Mouse (Mus musculus) forebrain, embryonic 11.5 days (tissue): ENCODE results near the gene Tacr2. TPM values are rescaled to one million over a fixed set of nuclear protein-coding genes. Genes with fewer than 3 reads are reported as not detected.

Source experiments
- ATAC-seq: fragments of 200-750 bp; cut with Nextera tagmentation; replicated peaks from 2 replicates; pipeline ENCODE4 v1.8.0; 2017; ENCODE audit warnings: moderate TSS enrichment; ENCODE audit not compliant: low FRiP score
- DNase-seq: peaks from one replicate; pipeline ENCODE4 v3.0.0-alpha.2; 2017; ENCODE audit warnings: low spot score
- H3K27ac ChIP-seq: fragments of 300-500 bp; sonication (generic); 2 replicates; pipeline ENCODE4 v1.5.1; 2014; ENCODE audit warnings: low read depth, low read length
- H3K27me3 ChIP-seq: fragments of 300-500 bp; sonication (generic); 2 replicates; pipeline ENCODE4 v1.6.1; 2014; ENCODE audit warnings: mild to moderate bottlenecking, low read length, mixed read lengths; ENCODE audit not compliant: control insufficient read depth, insufficient read depth
- H3K36me3 ChIP-seq: fragments of 300-500 bp; sonication (generic); 2 replicates; pipeline ENCODE4 v1.6.1; 2014; ENCODE audit warnings: mild to moderate bottlenecking, low read length, moderate library complexity, mixed read lengths; ENCODE audit not compliant: control insufficient read depth, insufficient read depth
- H3K4me1 ChIP-seq: fragments of 300-500 bp; sonication (generic); replicated peaks from 2 replicates; pipeline ENCODE4 v1.6.1; 2014; ENCODE audit warnings: low read length, mixed read lengths; ENCODE audit not compliant: control insufficient read depth, insufficient read depth
- H3K4me2 ChIP-seq: fragments of 300-500 bp; sonication (generic); 2 replicates; pipeline ENCODE4 v1.6.1; 2014; ENCODE audit warnings: low read depth, mild to moderate bottlenecking, low read length, moderate library complexity, mixed read lengths; ENCODE audit not compliant: severe bottlenecking
- H3K4me3 ChIP-seq: fragments of 300-500 bp; sonication (generic); 2 replicates; pipeline ENCODE4 v1.5.1; 2014; ENCODE audit warnings: low read depth, low read length
- H3K9ac ChIP-seq: fragments of 300-500 bp; sonication (generic); 2 replicates; pipeline ENCODE4 v1.6.1; 2014; ENCODE audit warnings: low read length
- H3K9me3 ChIP-seq: fragments of 300-500 bp; sonication (generic); 2 replicates; pipeline ENCODE4 v1.6.1; 2016; ENCODE audit warnings: low read length, mixed read lengths; ENCODE audit not compliant: control insufficient read depth
- WGBS: fragments of 180-500 bp; shearing (Covaris S2); extraction: QIAGEN DNeasy Blood & Tissue Kit; methylation state at CpG from one replicate; pipeline ENCODE4 v1.1.7; 2014; 5-methylcytosine and 5-hydroxymethylcytosine counted together
- polyA plus RNA-seq: library from polyadenylated mRNA; unstranded; fragments of >200 nt; fragmentation: Nextera tagmentation; extraction: Ambion mirVana; gene quantifications from 2 replicates; pipeline ENCODE4 v1.2.1, GENCODE M21; 2014

The Tacr2 gene
- polyA plus RNA-seq, 1 experiment from 2014 or later, result not detected

- H3K9ac ChIP-seq, result peak within 1 kb of the TSS; percentile 63
- peaks cover 5% of the 10 kb centered on the region; the same call in 1 of the 2 replicates for H3K27me3 ChIP-seq
- peak within 1 kb of the TSS; percentile 58 for H3K4me3 ChIP-seq
- no peaks in the 10 kb centered on the region for H3K9me3 ChIP-seq
- peaks cover 9% of the 10 kb centered on the region; the same call in 1 of the 2 replicates for H3K4me1 ChIP-seq
- WGBS, result under 1% methylated on average over 58 of the region's 59 CpGs
- peak; percentile 98 for ATAC-seq
- no peaks in the 10 kb centered on the region for H3K36me3 ChIP-seq
- no peak within 1 kb of the TSS for H3K27ac ChIP-seq
- H3K4me2 ChIP-seq, result peak within 1 kb of the TSS; percentile 96
- peak; percentile 98 for DNase-seq
These were observed 21.4 kb upstream of the Tacr2 start, which contains the start of gene Tspan15 for GRCm38 (mm10) chr10:62230708-62231394. Tspan15 (minus strand) TSS chr10:62231251.

GRCm38 (mm10) chr10:62231395-62231732 is 20.9 kb upstream of the Tacr2 start:
- H3K36me3 ChIP-seq, result no peaks in the 10 kb centered on the region
- no peaks in the 10 kb centered on the region for H3K9me3 ChIP-seq
- ATAC-seq, result no peak; the same call in 1 of the 2 replicates
- peak overlapping the region; percentile 96 for H3K4me2 ChIP-seq
- H3K27me3 ChIP-seq, result peaks cover 5% of the 10 kb centered on the region; the same call in 1 of the 2 replicates
- peaks cover 9% of the 10 kb centered on the region; the same call in 1 of the 2 replicates for H3K4me1 ChIP-seq
- H3K9ac ChIP-seq, result peak overlapping the region; percentile 47; the same call in 1 of the 2 replicates
- peak overlapping the region; percentile 58 for H3K4me3 ChIP-seq
- 5% methylated on average over 13 of the region's 13 CpGs for WGBS
- no peak for DNase-seq
- no peak overlapping the region for H3K27ac ChIP-seq

- no peak overlapping the region; the same call in 1 of the 2 replicates for H3K9ac ChIP-seq
- H3K9me3 ChIP-seq, result no peaks in the 10 kb centered on the region
- WGBS, result 76% methylated on average over 3 of the region's 3 CpGs
- no peak overlapping the region for H3K27ac ChIP-seq
- H3K36me3 ChIP-seq, result no peaks in the 10 kb centered on the region
- H3K4me1 ChIP-seq, result peaks cover 9% of the 10 kb centered on the region; the same call in 1 of the 2 replicates
- ATAC-seq (no peak), DNase-seq (no peak)
- H3K4me3 ChIP-seq, result no peak overlapping the region
- H3K4me2 ChIP-seq, result no peak overlapping the region
- peaks cover 5% of the 10 kb centered on the region; the same call in 1 of the 2 replicates for H3K27me3 ChIP-seq
These were observed 20.4 kb upstream of the Tacr2 start for GRCm38 (mm10) chr10:62231811-62232210.

- Histone ChIP-seq H3K4me1 (peaks cover 4% of the 10 kb centered on the region; the same call in 1 of the 2 replicates), H3K27me3 (0 out of 2 replicates have a peak, but pooled peaks cover 2% of the 10 kb centered on the region), H3K9me3 (no peaks in the 10 kb centered on the region), H3K4me3 (no peak overlapping the region), H3K9ac (no peak overlapping the region), H3K4me2 (no peak overlapping the region), H3K27ac (no peak overlapping the region), H3K36me3 (no peaks in the 10 kb centered on the region)
- ATAC-seq, result no peak
- WGBS, result 85% methylated on average over 6 of the region's 6 CpGs
- DNase-seq, result no peak
These were observed 16.1 kb upstream of the Tacr2 start for GRCm38 (mm10) chr10:62236165-62236564.

- Histone ChIP-seq H3K9me3 (no peaks in the 10 kb centered on the region), H3K27ac (no peak overlapping the region), H3K27me3 (no peaks in the 10 kb centered on the region), H3K4me1 (0 out of 2 replicates have a peak, but pooled peaks cover 2% of the 10 kb centered on the region), H3K9ac (no peak overlapping the region), H3K36me3 (no peaks in the 10 kb centered on the region), H3K4me2 (no peak overlapping the region), H3K4me3 (no peak overlapping the region)
- DNase-seq, result no peak
- ATAC-seq, result no peak
- 79% methylated on average over 10 of the region's 10 CpGs for WGBS
These were observed 15.0 kb upstream of the Tacr2 start for GRCm38 (mm10) chr10:62237205-62237604.

GRCm38 (mm10) chr10:62238688-62239087 is 13.6 kb upstream of the Tacr2 start:
- no peak overlapping the region for H3K9ac ChIP-seq
- 0 out of 2 replicates have a peak, but pooled peaks cover 2% of the 10 kb centered on the region for H3K4me1 ChIP-seq
- no peak for DNase-seq
- no peaks in the 10 kb centered on the region for H3K9me3 ChIP-seq
- no peak overlapping the region for H3K4me2 ChIP-seq
- no peaks in the 10 kb centered on the region for H3K36me3 ChIP-seq
- no peak for ATAC-seq
- H3K27me3 ChIP-seq, result no peaks in the 10 kb centered on the region
- no peak overlapping the region for H3K27ac ChIP-seq
- H3K4me3 ChIP-seq, result no peak overlapping the region
- 93% methylated on average over 3 of the region's 3 CpGs for WGBS

- no peak overlapping the region for H3K27ac ChIP-seq
- no peak overlapping the region for H3K4me3 ChIP-seq
- H3K9ac ChIP-seq, result no peak overlapping the region
- H3K4me1 ChIP-seq, result 0 out of 2 replicates have a peak, but pooled peaks cover 2% of the 10 kb centered on the region
- no peak overlapping the region for H3K4me2 ChIP-seq
- DNase-seq (no peak), ATAC-seq (no peak)
- H3K9me3 ChIP-seq, result no peaks in the 10 kb centered on the region
- H3K27me3 ChIP-seq, result no peaks in the 10 kb centered on the region
- WGBS, result 65% methylated on average over 6 of the region's 6 CpGs
- no peaks in the 10 kb centered on the region for H3K36me3 ChIP-seq
These were observed 13.0 kb upstream of the Tacr2 start for GRCm38 (mm10) chr10:62239270-62239669.

GRCm38 (mm10) chr10:62242358-62242757 is 9.9 kb upstream of the Tacr2 start:
- 80% methylated on average over 10 of the region's 10 CpGs for WGBS
- no peaks in the 10 kb centered on the region for H3K4me1 ChIP-seq
- ATAC-seq (no peak), DNase-seq (no peak)
- no peak overlapping the region for H3K4me2 ChIP-seq
- H3K4me3 ChIP-seq, result no peak overlapping the region
- H3K36me3 ChIP-seq, result no peaks in the 10 kb centered on the region
- H3K9me3 ChIP-seq, result no peaks in the 10 kb centered on the region
- H3K9ac ChIP-seq, result no peak overlapping the region
- H3K27ac ChIP-seq, result no peak overlapping the region
- H3K27me3 ChIP-seq, result no peaks in the 10 kb centered on the region

GRCm38 (mm10) chr10:62242896-62243295 is 9.3 kb upstream of the Tacr2 start:
- Histone ChIP-seq H3K36me3 (no peaks in the 10 kb centered on the region), H3K27me3 (no peaks in the 10 kb centered on the region), H3K9me3 (no peaks in the 10 kb centered on the region), H3K27ac (no peak overlapping the region), H3K9ac (no peak overlapping the region), H3K4me1 (no peaks in the 10 kb centered on the region), H3K4me2 (no peak overlapping the region), H3K4me3 (no peak overlapping the region)
- DNase-seq, result no peak
- 61% methylated on average over 13 of the region's 13 CpGs for WGBS
- ATAC-seq, result no peak
